Comparison of ENCODE assay signal across 24 mouse cellular contexts in the genomic region with DNA sequence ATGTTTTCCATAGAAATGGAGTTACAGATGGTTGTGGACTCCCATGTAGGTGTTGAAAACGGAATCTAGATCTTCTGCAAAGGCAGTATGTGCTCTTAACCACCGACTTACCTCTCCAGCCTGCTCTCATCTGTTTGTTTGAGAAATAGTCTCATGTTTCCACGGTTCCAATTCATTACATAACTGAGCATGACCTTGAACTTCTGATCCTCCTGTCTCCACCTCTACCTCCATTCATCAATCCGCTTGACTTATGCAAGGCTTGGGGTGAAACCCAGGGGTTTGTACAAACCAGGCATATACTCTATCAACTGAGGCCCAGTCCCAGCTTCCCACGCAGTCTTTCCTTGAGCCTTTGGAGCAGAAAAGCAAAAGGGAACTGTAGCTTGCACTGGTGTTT. TPM values are rescaled to one million over a fixed set of nuclear protein-coding genes. Genes with fewer than 3 reads are reported as not detected.
"Had no signal": no experiment of that assay in that cellular context is flagged by ENCODE, and none has a peak within 500 bp of the region (broad histone marks: within the 10 kb centered on the region; RNA-seq: fewer than 3 reads in every experiment).

No protein-coding gene starts in this region.

- H3K4me1 ChIP-seq: hindbrain, embryonic 10.5 days; hindbrain, embryonic 12.5 days; liver, embryonic 13.5 days; liver, embryonic 15.5 days had no signal

- DNase-seq: gastrocnemius, postnatal 14 days; heart, adult 2 months; heart, postnatal 10 days; heart, postnatal 4 days; kidney, adult 18-20 months; kidney, adult 8-10 months; kidney, postnatal 14 days; kidney, postnatal 36 days; layer of hippocampus, adult 9-11 months; layer of hippocampus, postnatal 36 days; left cerebral cortex, postnatal 4 days; liver, embryonic 13.5 days had no signal

- H3K4me2 ChIP-seq: heart, embryonic 12.5 days; hindbrain, embryonic 12.5 days; hindbrain, embryonic 14.5 days; intestine, embryonic 15.5 days; kidney, embryonic 15.5 days; limb, embryonic 15.5 days; liver, embryonic 13.5 days; liver, embryonic 15.5 days had no signal

- H3K36me3 ChIP-seq: heart, embryonic 12.5 days; hindbrain, embryonic 10.5 days; hindbrain, embryonic 12.5 days; intestine, embryonic 15.5 days; kidney, embryonic 15.5 days; limb, embryonic 13.5 days; limb, embryonic 15.5 days; liver, embryonic 13.5 days; liver, embryonic 15.5 days had no signal

- H3K4me3 ChIP-seq: heart, adult 2 months; heart, embryonic 12.5 days; hindbrain, embryonic 10.5 days; hindbrain, embryonic 12.5 days; intestine, embryonic 15.5 days; kidney, embryonic 15.5 days; limb, embryonic 13.5 days; limb, embryonic 15.5 days; liver, embryonic 13.5 days; liver, embryonic 15.5 days had no signal

- H3K9me3 ChIP-seq: hindbrain, embryonic 10.5 days; hindbrain, embryonic 12.5 days; intestine, embryonic 15.5 days; kidney, embryonic 15.5 days; limb, embryonic 13.5 days; limb, embryonic 15.5 days; liver, embryonic 13.5 days; liver, embryonic 15.5 days had no signal

- H3K27ac ChIP-seq: heart, adult 2 months; hindbrain, embryonic 10.5 days; hindbrain, embryonic 12.5 days; intestine, embryonic 15.5 days; kidney, embryonic 15.5 days; kidney, postnatal 0 days; limb, embryonic 13.5 days; limb, embryonic 15.5 days; liver, embryonic 13.5 days; liver, embryonic 15.5 days had no signal

- H3K9ac ChIP-seq: heart, embryonic 12.5 days; hindbrain, embryonic 12.5 days; hindbrain, embryonic 14.5 days; intestine, embryonic 15.5 days; kidney, embryonic 15.5 days; limb, embryonic 13.5 days; limb, embryonic 15.5 days; liver, embryonic 13.5 days; liver, embryonic 15.5 days had no signal

- H3K27me3 ChIP-seq: hindbrain, embryonic 12.5 days; intestine, embryonic 15.5 days; kidney, embryonic 15.5 days; limb, embryonic 13.5 days; limb, embryonic 15.5 days; liver, embryonic 13.5 days; liver, embryonic 15.5 days had no signal

- ATAC-seq: hindbrain, embryonic 16.5 days; inflammation-experienced regulatory T-cells, adult 6 months had no signal

RNA-seq across cellular contexts. Expression of a gene that starts 12.8 kb away (rescaled TPM):
- polyA plus RNA-seq: inflammation-experienced regulatory T-cells, adult 6 months had no signal
